Mouse (Mus musculus): ENCODE results near the gene Gm20503. TPM values are rescaled to one million over a fixed set of nuclear protein-coding genes. Genes with fewer than 3 reads are reported as not detected.
A peak's percentile ranks its signal among the peaks of the same experiment; 100 is the strongest.

The Gm20503 gene
- total RNA-seq, 2 experiments from 2014 or later = 5.9 to 9.1 TPM

- DNase-seq = no peak
These were observed 5.0 kb downstream of the Gm20503 start for GRCm38 (mm10) chr4:59007974-59008373.

- DNase-seq = no peak
These were observed 6.2 kb downstream of the Gm20503 start for GRCm38 (mm10) chr4:59009186-59009585.

GRCm38 (mm10) chr4:59009696-59010095 is 6.7 kb downstream of the Gm20503 start:
- no peak for DNase-seq

- no peak for DNase-seq
These were observed 8.4 kb downstream of the Gm20503 start for GRCm38 (mm10) chr4:59011446-59011845.

DNA sequence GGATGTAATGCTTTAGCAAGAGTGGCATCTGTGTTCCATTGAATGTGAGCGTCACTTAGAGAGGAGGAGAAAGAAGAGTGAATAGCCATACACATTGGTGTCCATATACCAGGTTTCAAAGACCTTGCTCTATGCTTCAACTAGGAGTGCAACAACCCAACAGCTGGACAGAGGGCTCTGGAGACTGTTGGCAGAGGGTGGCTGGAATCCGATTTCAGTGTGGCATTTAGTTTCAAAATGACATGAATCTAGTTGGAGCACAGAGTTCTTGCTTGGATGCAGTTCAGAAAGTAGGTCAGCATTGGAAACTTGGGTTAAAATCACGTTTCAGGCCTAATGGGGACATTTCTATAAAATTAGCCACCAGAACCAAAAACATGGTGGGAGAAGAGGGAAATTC is 12.2 kb downstream of the Gm20503 start:
- DNase-seq = no peak

- no peak for DNase-seq
These were observed 13.9 kb downstream of the Gm20503 start for GRCm38 (mm10) chr4:59016922-59017321.

DNA sequence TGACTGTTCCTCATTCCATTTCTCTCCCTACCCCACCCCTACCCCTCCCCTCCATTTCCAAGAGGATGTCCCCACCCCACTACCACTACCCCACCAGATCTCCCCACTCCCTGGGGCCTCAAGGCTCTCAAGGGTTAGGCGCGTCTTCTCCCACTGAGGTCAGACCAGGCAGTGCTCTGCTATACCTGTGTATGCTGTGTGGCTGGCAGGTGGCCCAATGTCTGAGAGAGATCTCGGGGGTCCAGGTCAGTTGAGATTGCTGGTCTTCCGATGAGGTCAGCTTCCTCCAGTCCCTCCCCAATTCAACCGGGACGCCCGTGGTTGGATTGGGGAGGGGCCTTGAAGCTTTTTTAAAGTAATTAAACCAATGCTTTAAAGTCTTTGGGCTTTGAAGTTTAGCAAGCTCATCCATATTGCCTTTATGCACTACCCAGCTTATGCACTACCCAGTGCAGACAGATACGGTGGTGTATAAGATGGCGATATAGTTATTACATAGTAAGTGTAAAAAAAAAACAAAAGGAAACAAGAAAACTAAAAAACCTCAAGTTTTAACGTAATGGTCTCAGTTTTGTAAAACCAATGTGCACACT is 31.4 kb downstream of the Gm20503 start:
- DNase-seq = peak; percentile 12

DNA sequence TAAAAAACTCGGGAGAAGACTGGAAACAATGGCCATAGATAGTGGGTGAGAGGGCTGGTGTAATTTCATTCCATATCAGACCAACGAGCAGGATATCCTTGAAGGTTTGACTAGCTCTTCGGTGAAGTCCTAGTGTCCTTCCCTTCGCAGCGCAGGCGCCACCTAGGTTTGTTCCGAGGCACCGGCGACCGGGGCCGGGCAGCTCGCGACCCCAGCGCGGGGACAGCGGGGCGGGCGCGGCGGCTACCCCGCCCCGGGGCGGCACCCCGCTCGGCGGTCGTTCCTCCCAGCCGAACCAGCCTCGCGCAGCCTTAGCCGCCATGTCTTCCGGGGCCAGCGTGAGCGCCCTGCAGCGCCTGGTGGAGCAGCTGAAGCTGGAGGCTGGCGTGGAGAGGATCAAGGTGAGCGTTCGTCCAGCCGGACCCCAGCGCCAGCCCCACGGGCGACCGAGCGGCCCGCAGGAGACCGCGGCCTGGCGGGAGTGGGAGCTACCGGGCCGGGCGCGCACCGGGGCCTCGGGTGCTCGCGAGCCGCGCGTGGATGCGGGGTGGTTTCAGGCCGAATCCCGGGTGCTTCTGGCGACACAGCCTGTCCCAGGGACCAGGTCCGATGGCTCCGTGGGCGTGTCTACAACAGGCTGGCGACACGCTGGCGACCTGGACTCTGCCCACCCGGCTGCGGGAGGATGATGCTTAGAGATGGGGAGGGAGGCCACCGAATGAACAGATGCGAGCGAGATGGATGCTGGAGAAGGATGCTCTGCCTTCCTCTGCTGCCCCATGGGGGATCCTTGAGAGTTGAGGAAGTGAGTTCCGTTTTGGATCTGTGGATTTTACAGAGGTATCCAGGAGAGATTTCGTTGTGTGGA is 32.1 kb downstream of the Gm20503 start, which contains the start of gene Gng10:
TSS of gene Gng10 (plus strand) at position 171 of the 868 bp plus-strand sequence.
- peak; percentile 84 for DNase-seq

DNA sequence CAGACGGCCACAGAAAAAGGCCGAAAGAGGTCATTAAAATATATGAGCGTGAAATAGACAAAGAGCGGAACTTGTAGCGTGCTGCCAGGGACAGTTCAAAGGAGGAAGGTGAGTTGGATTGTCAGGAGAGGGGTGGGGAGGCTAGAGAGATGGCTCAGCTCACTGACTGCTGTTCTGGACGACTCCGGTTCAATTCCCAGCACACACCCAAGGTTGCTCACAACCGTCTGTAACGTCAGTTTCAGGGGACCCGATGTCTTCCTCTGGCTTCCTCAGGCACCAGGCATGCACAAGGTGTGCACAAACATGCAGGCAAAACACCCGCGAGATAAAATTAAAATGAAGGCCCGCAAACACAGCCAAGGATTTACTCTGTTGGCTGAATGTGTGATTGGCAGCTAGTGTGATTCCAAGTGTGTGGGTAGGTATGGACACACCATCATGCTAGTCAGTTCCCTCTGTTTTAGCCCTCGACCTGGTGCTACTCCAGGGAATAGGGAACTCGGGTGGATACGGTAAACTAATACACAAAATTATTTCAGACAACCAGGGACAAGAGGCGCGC is 32.9 kb downstream of the Gm20503 start:
- DNase-seq = no peak

DNA sequence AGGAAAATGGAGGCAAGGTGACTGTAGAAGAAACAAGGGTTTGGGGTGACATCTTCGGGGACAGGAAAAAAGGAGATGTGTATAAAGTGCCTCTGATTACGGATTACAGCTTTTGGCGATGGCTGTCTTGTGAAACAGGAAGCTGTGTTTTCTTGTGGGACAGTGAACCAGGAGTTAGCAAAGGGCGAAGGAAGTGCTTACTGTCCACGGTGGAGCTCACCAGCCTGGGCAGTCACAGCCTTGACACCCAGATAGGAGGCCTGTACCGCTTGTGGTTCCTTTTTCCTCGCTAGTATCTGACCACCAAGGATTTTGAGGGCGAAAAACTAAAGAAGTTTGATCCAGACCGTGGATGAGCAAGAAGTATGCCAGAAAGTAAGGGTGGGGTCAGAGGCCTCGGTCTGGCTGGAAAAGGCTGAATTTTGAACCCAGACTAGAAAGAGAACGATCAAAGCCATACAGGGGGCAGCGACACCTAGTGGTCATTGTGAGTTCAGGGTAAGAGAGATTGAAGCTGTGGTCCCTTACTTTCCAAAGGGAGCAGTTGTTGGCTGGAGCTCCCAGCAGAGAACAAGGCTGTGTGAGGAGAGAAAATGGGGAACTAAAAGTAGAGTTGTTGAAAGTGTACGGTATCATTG is 33.6 kb downstream of the Gm20503 start:
- peak; percentile 83 for DNase-seq

DNA sequence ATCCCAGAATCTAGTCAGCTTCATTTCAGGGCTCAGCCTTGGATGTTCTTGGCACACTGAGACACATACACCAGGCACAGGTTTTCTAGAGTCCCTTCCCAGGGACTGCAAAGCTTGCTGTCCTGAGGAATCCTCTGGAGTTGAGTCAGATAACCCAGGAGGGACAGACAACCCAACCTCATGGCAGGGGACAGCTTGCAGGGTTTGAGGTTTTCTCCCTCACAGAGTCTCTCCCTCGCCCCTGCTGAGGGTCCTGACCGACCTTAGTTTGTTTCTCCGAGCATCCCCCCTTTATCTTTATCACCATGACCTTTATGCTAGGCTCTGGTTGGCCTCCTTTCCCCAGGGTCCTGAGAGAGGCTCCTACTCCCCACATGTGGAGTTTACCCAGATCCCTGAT is 34.5 kb downstream of the Gm20503 start:
- DNase-seq = no peak

DNA sequence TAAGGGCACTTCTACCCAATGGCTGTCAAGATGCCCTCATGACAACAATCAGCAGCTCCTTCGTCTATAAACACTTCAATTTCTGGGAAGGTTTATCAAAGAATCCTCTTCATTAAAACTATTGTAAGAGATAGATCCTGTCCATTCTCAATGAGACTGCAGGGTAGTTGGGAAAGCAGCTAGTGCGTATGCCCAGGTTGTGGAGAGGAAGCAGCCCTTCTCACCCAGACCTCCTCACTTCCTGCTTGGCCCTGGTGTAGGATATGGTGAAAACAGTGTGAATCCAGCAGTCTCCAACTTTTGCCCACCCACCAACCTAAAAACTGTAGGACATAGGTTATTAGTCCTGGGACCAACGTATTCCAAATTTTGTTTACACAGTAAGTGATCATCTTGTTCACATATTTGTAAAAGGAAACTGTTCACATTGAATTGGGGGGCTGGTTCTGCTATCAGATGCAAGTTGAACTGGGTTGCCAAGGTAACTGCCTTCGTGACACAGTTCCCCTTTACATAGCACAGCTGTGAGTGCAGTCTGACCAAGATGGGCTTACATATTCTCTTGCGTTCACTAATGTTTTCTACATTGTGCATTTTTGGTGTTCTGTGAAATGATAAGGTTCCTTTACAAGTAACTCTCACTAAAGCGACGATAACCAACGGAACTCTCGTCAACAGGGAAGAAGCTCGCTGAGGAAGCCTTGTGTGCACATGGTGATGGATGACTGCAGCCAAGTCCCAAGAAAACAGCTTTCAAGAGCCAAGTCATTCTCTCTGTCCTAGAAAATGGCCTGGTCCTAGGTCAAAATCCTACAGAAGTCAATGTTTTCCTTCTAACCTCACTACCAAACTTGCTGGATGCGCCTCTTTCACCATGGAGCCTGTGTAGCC is 37.6 kb downstream of the Gm20503 start:
- DNase-seq = no peak

DNA sequence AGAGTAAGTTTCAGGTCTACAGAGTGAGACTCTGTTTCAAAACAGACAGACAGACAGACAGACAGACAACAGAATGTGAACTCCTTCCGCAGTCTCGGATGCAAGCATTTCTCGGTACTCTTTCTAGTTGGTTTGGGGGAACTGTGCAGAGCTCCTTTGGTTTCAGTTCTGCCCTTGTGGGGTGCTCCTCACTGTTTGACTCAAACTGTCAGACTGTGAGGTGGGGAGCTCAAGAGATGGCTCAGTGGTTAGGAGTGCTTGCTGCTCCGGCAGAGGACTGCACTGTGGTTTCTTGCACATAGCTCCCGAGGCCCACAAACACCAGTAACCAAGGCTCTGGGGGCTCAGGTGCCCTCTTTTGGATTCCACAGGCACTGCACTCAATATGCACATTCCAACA is 40.1 kb downstream of the Gm20503 start:
- no peak for DNase-seq

- no peak for DNase-seq
These were observed 40.9 kb downstream of the Gm20503 start for GRCm38 (mm10) chr4:59043891-59044290.

GRCm38 (mm10) chr4:59047222-59047621 is 44.2 kb downstream of the Gm20503 start:
- no peak for DNase-seq

GRCm38 (mm10) chr4:59051081-59051480 is 48.1 kb downstream of the Gm20503 start:
- no peak for DNase-seq

DNA sequence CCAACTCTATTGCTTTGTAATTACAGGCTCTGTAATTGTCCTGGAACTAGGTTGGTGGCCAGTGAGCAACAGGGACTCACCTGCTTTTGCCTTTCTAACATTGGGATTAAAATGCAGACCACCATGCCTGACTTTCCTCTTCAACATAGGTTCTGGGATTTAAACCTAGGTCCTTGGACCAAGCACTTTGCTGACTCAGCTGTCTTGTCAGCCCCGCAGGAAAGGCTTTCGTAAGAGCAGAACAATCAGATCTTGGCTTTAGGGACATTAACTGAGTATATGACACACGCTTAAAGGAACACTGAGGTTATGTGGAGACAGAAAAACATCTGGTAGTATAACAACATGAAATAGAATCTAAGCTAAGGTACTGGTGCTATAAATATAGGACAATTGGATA is 54.9 kb downstream of the Gm20503 start:
- DNase-seq = no peak

DNA sequence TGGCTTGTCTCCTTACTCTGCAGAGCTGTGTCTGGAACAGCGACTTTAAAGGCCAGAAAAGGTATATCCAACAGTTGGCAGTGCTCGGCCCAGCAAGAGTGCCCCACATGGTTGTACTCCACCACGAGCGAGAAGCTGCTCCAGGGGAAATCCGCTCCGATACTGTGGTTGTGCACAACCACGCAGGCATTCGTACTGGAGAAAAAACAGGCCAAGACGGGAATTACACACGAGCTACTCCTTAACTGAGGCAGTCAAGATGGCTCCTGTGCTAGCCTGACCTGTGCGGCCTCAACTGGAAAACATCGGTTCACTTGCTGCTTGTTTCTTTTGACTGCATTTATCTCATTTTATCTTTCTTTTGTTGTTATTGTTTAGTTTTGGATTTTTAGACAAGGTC is 59.5 kb downstream of the Gm20503 start:
- DNase-seq = no peak

GRCm38 (mm10) chr4:59069276-59069675 is 66.3 kb downstream of the Gm20503 start:
- DNase-seq = no peak

DNA sequence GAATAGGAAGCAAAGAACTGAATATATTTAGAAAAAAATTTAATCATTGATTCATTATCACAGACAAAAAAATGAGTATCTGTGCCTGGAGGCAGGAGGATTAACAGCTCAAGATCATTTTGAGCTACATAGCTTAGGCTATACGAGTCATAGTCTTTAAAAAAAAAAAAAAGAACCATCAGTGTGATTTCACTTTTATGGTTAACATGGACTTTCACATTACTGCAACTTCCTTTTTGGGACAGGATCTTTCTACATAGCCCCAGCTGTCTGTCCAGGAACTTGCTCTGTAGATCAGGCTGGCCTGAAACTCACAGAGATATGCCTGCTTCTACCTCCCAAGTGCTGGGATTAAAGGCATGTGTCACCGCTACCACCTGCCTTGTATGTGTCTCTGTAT is 80.4 kb downstream of the Gm20503 start:
- no peak for DNase-seq

- no peak for DNase-seq
These were observed 86.4 kb downstream of the Gm20503 start for GRCm38 (mm10) chr4:59089391-59089790.

All from adrenal gland, postnatal 10 days (tissue).